Mouse (Mus musculus): Measurements from ENCODE around the gene Mfsd9.

GRCm38 (mm10) chr1:40746089-40746488 is 44.4 kb downstream of the Mfsd9 start:
- TF ChIP-seq CTCF (IDR thresholded peaks at IDR 0.05; ENCODE audit: control insufficient read depth, insufficient read depth, insufficient read length) = no peak
- TF ChIP-seq USF1 (IDR thresholded peaks at IDR 0.05; ENCODE audit: low read depth) = no peak
- TF ChIP-seq CEBPB (IDR thresholded peaks at IDR 0.05; ENCODE audit: low read depth) = no peak
